Mouse (Mus musculus): ENCODE results near the gene Capns1. TPM values are rescaled to one million over a fixed set of nuclear protein-coding genes. Genes with fewer than 3 reads are reported as not detected.

The Capns1 gene
- polyA plus RNA-seq, 1 experiment from 2014 or later, result 121 TPM

DNA sequence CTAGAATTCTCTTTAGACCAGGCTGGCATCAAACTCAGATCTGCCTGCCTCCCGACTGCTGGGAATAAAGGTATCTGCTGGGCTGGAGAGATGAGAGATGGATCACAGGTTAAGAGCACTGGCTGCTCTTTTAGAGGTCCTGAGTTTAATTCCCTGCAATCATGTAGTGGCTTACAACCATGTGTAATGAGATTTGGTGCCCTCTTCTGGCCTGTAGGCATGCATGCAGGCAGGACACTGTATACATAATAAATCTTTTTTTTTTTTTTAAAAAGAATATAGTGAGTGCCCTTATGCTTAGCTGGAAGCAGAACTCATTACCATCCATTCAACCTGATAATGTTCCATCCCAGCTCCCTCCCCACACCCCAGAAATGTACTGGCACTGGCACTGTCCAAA, 44.6 kb downstream of the Capns1 start:
- no peak for DNase-seq (ENCODE audit: low spot score)
- Histone ChIP-seq H3K9ac (ENCODE audit: low read depth, low read length) (no peak overlapping the region), H3K36me3 (ENCODE audit: insufficient read depth, low read length) (peaks cover 32% of the 10 kb centered on the region), H3K9me3 (replicated peaks; ENCODE audit: low read length) (peaks cover 46% of the 10 kb centered on the region), H3K4me2 (ENCODE audit: low read length) (no peak overlapping the region), H3K27me3 (ENCODE audit: insufficient read depth, low read length) (no peaks in the 10 kb centered on the region), H3K4me1 (replicated peaks; ENCODE audit: insufficient read depth, low read length) (no peaks in the 10 kb centered on the region), H3K27ac (no peak overlapping the region), H3K4me3 (replicated peaks; ENCODE audit: low read depth, low read length) (no peak overlapping the region)
- 91% methylated on average over 1 of the region's 1 CpGs for WGBS
- ATAC-seq (replicated peaks; ENCODE audit: low FRiP score, low read depth), result no peak
- TF ChIP-seq CTCF (IDR thresholded peaks at IDR 0.05; ENCODE audit: low read depth), result 0 out of 2 replicates have a peak, but pooled peaks have one; percentile 13

DNA sequence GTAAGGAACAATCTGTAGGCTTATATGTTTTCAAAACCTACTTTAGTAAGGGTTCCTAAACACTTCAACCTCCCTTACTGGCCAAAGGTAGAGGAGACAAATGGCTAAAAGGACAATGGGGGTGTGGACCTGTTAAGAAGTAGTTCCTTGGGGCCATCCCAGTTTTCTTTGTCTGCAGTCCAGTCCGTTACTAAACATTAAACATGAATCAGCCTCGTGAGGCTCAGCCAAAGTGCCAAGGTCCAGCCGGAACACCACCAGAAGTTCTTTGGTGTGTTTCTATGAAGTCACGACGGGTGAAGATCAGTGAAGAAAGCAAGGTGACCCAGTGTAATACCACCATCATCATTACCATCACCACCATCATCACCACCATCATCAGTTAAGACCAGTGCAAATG, 51.6 kb downstream of the Capns1 start:
- Histone ChIP-seq H3K4me3 (replicated peaks; ENCODE audit: low read depth, low read length) (no peak overlapping the region), H3K4me2 (ENCODE audit: low read length) (no peak overlapping the region), H3K4me1 (replicated peaks; ENCODE audit: insufficient read depth, low read length) (no peaks in the 10 kb centered on the region), H3K27ac (no peak overlapping the region), H3K9ac (ENCODE audit: low read depth, low read length) (no peak overlapping the region), H3K9me3 (replicated peaks; ENCODE audit: low read length) (peaks cover 14% of the 10 kb centered on the region), H3K36me3 (ENCODE audit: insufficient read depth, low read length) (no peaks in the 10 kb centered on the region), H3K27me3 (ENCODE audit: insufficient read depth, low read length) (no peaks in the 10 kb centered on the region)
- no peak for ATAC-seq (replicated peaks; ENCODE audit: low FRiP score, low read depth)
- 92% methylated on average over 5 of the region's 5 CpGs for WGBS
- TF ChIP-seq CTCF (IDR thresholded peaks at IDR 0.05; ENCODE audit: low read depth), result no peak
- no peak for DNase-seq (ENCODE audit: low spot score)

DNA sequence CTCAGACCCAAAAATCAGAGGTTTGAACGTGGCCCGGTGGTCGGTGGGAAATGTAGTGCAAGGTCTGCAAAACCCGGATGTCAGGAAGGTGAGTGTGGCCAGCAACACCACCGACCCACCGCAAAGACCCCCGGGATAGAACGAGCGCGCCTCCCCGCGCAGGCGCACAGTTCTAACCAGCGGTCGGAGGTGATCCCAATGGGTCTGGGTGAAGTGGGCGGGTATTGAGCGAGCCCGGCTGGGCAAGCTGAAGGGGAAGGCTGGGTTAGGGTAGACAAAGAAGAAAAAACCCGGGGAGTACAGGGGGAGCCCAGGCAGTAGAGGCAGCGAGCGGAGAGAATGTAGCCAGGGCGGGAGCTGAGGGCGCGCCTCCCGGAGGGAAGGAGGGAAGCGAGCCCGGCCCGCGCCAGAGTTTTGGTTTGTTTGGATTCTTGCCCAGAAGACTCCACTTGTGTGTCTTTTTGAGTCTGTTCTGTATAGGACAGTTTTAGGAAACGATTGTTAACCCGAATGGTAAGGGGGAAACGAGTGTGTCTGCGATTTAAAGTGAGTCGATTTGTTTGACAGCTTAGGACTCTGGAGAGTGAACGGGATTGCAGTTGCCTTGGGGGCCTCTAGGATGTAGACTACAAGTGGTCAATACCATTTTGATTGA, 54.9 kb downstream of the Capns1 start:
- no peaks in the 10 kb centered on the region for H3K4me1 ChIP-seq (replicated peaks; ENCODE audit: insufficient read depth, low read length)
- H3K9me3 ChIP-seq (replicated peaks; ENCODE audit: low read length), result 0 out of 2 replicates have a peak, but pooled peaks cover 6% of the 10 kb centered on the region
- H3K4me2 ChIP-seq (ENCODE audit: low read length), result peak overlapping the region; percentile 67
- peak; percentile 91 for ATAC-seq (replicated peaks; ENCODE audit: low FRiP score, low read depth)
- 1% methylated on average over 35 of the region's 35 CpGs for WGBS
- DNase-seq (ENCODE audit: low spot score), result peak; percentile 95
- peak overlapping the region; percentile 55 for H3K9ac ChIP-seq (ENCODE audit: low read depth, low read length)
- H3K4me3 ChIP-seq (replicated peaks; ENCODE audit: low read depth, low read length), result peak overlapping the region; percentile 51
- H3K27me3 ChIP-seq (ENCODE audit: insufficient read depth, low read length), result no peaks in the 10 kb centered on the region
- no peak for TF ChIP-seq CTCF (IDR thresholded peaks at IDR 0.05; ENCODE audit: low read depth)
- H3K36me3 ChIP-seq (ENCODE audit: insufficient read depth, low read length), result no peaks in the 10 kb centered on the region
- H3K27ac ChIP-seq, result peak overlapping the region; percentile 62

DNA sequence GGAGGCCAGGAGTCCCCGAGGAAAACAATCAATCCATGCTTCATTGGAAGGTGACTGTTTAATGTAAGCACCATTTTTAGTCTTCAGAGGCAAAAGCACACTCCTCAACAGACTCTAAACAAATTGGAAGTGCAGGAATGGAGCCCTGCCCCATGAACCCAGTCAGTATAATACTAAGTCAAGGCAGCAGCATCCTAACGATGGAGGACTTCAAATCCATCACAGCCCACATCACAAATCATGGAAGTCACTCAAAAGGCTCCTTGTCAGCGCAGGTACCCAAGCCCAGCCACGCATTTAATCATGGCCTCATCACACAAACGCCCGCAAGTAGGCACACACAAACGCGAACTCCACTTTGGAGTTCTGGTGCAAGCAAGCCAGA, 55.4 kb downstream of the Capns1 start:
- WGBS, result 9% methylated on average over 8 of the region's 8 CpGs
- no peak for DNase-seq (ENCODE audit: low spot score)
- no peak for TF ChIP-seq CTCF (IDR thresholded peaks at IDR 0.05; ENCODE audit: low read depth)
- H3K9ac ChIP-seq (ENCODE audit: low read depth, low read length), result peak overlapping the region; percentile 55
- H3K36me3 ChIP-seq (ENCODE audit: insufficient read depth, low read length), result no peaks in the 10 kb centered on the region
- no peaks in the 10 kb centered on the region for H3K4me1 ChIP-seq (replicated peaks; ENCODE audit: insufficient read depth, low read length)
- H3K4me3 ChIP-seq (replicated peaks; ENCODE audit: low read depth, low read length), result peak overlapping the region; percentile 51
- no peak for ATAC-seq (replicated peaks; ENCODE audit: low FRiP score, low read depth)
- H3K9me3 ChIP-seq (replicated peaks; ENCODE audit: low read length), result 0 out of 2 replicates have a peak, but pooled peaks cover 6% of the 10 kb centered on the region
- H3K27ac ChIP-seq, result no peak overlapping the region
- H3K27me3 ChIP-seq (ENCODE audit: insufficient read depth, low read length), result no peaks in the 10 kb centered on the region
- H3K4me2 ChIP-seq (ENCODE audit: low read length), result peak overlapping the region; percentile 67

Other genes with a start within 250 kb of the Capns1 start
- 5.6 and 6.7 TPM in 2 replicates for gene Zfp74, start 244.7 kb downstream of the Capns1 start, polyA plus RNA-seq (2015; fragmentation: Nextera tagmentation; extraction: Ambion mirVana)
- 6.4 TPM in 2 replicates for gene Zfp568, start 214.9 kb downstream of the Capns1 start, polyA plus RNA-seq (2015; fragmentation: Nextera tagmentation; extraction: Ambion mirVana)
- gene Zfp14, start 147.4 kb downstream of the Capns1 start, polyA plus RNA-seq (2015; fragmentation: Nextera tagmentation; extraction: Ambion mirVana), result 2.8 and 3.8 TPM in 2 replicates
- 2.7 and 3.7 TPM in 2 replicates for gene Zfp82, start 125.9 kb downstream of the Capns1 start, polyA plus RNA-seq (2015; fragmentation: Nextera tagmentation; extraction: Ambion mirVana)
- 0.83 and 1.8 TPM in 2 replicates for gene Gm26920, start 108.4 kb downstream of the Capns1 start, polyA plus RNA-seq (2015; fragmentation: Nextera tagmentation; extraction: Ambion mirVana)
- 9.5 and 9.6 TPM in 2 replicates for gene Zfp566, start 108.3 kb downstream of the Capns1 start, polyA plus RNA-seq (2015; fragmentation: Nextera tagmentation; extraction: Ambion mirVana)
- 79.8 and 84.7 TPM in 2 replicates for gene Zfp260, start 104.0 kb downstream of the Capns1 start, polyA plus RNA-seq (2015; fragmentation: Nextera tagmentation; extraction: Ambion mirVana)
- gene Zfp382, start 76.9 kb downstream of the Capns1 start, polyA plus RNA-seq (2015; fragmentation: Nextera tagmentation; extraction: Ambion mirVana), result 4.9 and 5.5 TPM in 2 replicates
- 10.6 and 11.4 TPM in 2 replicates for gene Zfp146, start 29.1 kb downstream of the Capns1 start, polyA plus RNA-seq (2015; fragmentation: Nextera tagmentation; extraction: Ambion mirVana)
- gene Cox7a1, start 14.7 kb downstream of the Capns1 start, polyA plus RNA-seq (2015; fragmentation: Nextera tagmentation; extraction: Ambion mirVana), result 32.9 and 43.0 TPM in 2 replicates
- 148 and 157 TPM in 2 replicates for gene Polr2i, start 33.1 kb upstream of the Capns1 start, polyA plus RNA-seq (2015; fragmentation: Nextera tagmentation; extraction: Ambion mirVana)
- 176 and 179 TPM in 2 replicates for gene Tbcb, start 33.5 kb upstream of the Capns1 start, polyA plus RNA-seq (2015; fragmentation: Nextera tagmentation; extraction: Ambion mirVana)
- gene Ovol3, start 36.9 kb upstream of the Capns1 start, polyA plus RNA-seq (2015; fragmentation: Nextera tagmentation; extraction: Ambion mirVana), result not detected in 2 replicates
- gene Thap8, start 81.3 kb upstream of the Capns1 start, polyA plus RNA-seq (2015; fragmentation: Nextera tagmentation; extraction: Ambion mirVana), result 0.11 and 0.27 TPM in 2 replicates
- gene Wdr62, start 81.6 kb upstream of the Capns1 start, polyA plus RNA-seq (2015; fragmentation: Nextera tagmentation; extraction: Ambion mirVana), result 2.7 and 3.4 TPM in 2 replicates
- 22.7 and 23.3 TPM in 2 replicates for gene Clip3, start 92.9 kb upstream of the Capns1 start, polyA plus RNA-seq (2015; fragmentation: Nextera tagmentation; extraction: Ambion mirVana)
- 95.3 and 101 TPM in 2 replicates for gene Alkbh6, start 109.9 kb upstream of the Capns1 start, polyA plus RNA-seq (2015; fragmentation: Nextera tagmentation; extraction: Ambion mirVana)
- 79.0 and 88.4 TPM in 2 replicates for gene Syne4, start 116.0 kb upstream of the Capns1 start, polyA plus RNA-seq (2015; fragmentation: Nextera tagmentation; extraction: Ambion mirVana)
- not detected in 2 replicates for gene E130208F15Rik, start 122.9 kb upstream of the Capns1 start, polyA plus RNA-seq (2015; fragmentation: Nextera tagmentation; extraction: Ambion mirVana)
- 32.0 and 35.1 TPM in 2 replicates for gene Sdhaf1, start 125.1 kb upstream of the Capns1 start, polyA plus RNA-seq (2015; fragmentation: Nextera tagmentation; extraction: Ambion mirVana)
- 9.3 and 9.5 TPM in 2 replicates for gene Lrfn3, start 164.0 kb upstream of the Capns1 start, polyA plus RNA-seq (2015; fragmentation: Nextera tagmentation; extraction: Ambion mirVana)
- 41.9 and 47.3 TPM in 2 replicates for gene Tyrobp, start 214.9 kb upstream of the Capns1 start, polyA plus RNA-seq (2015; fragmentation: Nextera tagmentation; extraction: Ambion mirVana)
- 2.1 and 3.4 TPM in 2 replicates for gene Hcst, start 221.0 kb upstream of the Capns1 start, polyA plus RNA-seq (2015; fragmentation: Nextera tagmentation; extraction: Ambion mirVana)
- 1.1 and 1.2 TPM in 2 replicates for gene Nfkbid, start 222.9 kb upstream of the Capns1 start, polyA plus RNA-seq (2015; fragmentation: Nextera tagmentation; extraction: Ambion mirVana)
- 24.1 and 25.4 TPM in 2 replicates for gene Aplp1, start 246.7 kb upstream of the Capns1 start, polyA plus RNA-seq (2015; fragmentation: Nextera tagmentation; extraction: Ambion mirVana)

Data from kidney, postnatal 0 days (tissue).